Mouse (Mus musculus) left cerebral cortex, adult 11 months (tissue): ENCODE data around the gene Slc9a5.

ENCODE experiments used
- DNase-seq: peaks from one replicate; pipeline ENCODE4 v3.0.0; 2022; ENCODE audit warnings: low spot score

The Slc9a5 gene

DNA sequence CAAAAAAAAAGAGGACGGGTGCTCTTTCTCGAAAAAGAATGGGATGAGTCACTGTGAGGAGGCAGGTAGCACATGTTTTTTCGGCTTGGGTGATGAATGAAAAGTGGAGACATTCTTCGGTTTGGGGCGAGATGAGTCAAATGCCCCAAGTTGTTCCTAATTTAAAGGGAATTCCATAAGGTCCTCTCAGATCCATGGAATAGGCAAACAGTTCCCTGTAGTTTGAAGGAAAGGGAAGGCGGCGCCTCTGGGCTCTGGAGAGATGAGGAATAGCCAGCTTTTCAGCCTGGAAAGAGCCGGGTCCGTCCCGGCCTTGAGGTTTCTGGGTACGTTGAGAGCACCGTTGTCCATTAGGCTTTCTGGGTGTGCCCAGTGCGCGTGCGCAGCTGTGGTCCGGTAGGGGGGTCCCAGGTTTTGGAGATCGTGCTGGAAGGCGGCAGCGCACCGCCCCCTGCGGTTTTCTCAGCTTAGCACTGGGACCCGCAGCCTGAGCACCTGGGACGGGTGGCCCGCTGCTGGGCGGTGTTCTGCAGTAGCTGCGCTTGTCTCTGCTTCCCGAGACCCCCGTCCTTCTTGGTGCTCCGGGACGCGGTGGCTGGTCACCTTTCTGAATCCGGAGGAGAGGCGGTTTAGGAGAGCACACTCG is at the start of gene Slc9a5:
TSS of gene Slc9a5 (plus strand) at position 394 of the 646 bp plus-strand sequence.
- no peak for DNase-seq

DNA sequence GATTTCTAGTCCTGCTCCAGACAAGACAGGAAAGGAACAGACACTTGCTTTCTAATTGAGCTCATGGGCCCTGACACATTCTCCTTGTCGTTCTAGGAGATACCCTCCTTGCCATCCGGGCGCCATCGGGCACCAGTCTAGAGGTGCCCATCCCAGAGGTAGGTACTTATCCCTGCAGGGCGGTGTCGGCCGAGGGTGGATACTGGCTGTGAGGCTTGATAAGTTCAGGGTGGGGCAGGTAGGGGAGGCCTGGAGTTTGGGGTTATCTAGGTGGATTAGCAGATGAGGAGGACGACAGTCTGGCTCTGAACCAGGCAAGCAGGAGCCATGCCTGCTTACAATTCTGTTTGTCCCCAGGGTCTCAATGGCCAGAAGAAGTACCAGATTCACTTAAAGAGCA is 48.7 kb upstream of the Slc9a5 start:
- no peak for DNase-seq

DNA sequence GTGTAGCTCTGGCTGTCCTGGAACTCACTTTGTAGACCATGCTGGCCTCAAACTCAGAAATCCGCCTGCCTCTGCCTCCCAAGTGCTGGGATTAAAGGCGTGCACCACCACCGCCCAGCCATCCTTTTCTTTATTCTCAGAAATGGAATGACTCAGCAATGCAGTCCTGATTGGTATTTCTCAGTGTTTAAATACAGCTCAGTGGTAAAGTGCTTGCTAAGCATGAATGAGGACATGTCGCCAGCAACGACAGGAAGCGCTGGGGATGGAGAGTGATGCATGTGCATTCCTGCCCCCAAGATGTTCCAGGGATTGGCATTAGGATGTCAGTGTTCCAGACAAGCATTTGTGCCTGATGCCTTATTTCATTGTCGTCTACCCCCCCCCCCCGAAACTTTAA is 45.2 kb upstream of the Slc9a5 start:
- DNase-seq, result no peak

DNA sequence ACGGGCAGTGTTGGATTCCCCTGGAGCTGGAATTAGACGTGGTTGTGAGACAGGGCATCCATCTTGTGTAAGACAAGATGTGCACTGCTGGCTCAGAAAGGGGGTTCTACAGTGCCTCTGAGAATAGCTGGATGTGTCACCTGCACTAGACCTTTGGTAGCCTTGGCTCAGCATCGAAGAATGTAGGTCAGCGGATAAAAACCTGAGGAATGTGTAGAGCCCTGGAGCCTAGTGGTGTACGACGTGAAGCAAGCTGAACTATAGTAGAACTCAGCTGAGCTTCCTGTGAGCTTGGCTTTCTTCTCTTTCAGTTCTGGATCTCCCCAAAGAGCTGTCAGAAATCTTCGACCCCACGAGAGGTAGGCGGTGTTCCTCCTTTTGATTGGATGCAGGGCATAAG is 44.8 kb upstream of the Slc9a5 start:
- no peak for DNase-seq

DNA sequence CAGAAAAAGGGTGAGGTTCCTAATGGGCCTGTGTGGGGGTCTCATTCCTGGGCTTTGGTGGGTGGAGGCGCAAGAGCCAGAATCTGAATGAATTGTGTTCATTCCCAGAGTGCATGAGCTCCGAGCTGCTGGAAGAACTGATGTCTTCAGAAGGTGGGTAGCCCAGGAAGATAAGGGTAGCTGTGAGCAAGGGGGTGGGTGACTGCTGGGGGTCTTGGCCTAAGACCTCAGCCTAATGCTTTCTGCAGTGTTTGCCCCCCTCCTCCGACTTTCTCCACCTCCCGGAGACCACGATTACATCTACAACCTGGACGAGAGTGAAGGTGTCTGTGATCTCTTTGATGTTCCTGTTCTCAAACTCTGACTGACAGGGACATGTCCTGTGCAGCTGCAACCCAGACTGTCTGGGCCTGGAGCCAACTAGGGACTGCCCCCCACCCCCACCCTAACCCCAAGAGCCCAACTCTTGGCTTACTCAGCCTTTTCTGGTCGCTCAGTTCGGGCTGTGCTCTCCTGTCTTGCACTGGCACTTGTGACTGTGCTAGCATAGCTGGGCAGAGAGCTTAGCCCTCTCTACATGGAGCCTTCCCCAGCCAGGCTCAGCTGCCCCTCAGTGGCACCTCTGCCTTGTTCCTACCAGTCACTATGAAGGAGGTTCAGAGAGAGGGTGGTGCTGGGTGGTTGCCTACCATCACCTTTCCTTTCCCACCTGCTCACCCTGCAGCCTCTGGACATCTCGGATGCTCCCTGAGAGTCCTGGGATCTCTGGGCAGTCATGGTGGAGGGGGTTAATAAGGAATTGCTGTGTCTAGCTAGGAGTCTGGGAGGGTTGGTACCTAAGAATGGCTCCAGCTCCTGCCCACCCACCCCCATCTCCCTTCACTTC is 44.1 kb upstream of the Slc9a5 start:
- DNase-seq, result no peak

DNA sequence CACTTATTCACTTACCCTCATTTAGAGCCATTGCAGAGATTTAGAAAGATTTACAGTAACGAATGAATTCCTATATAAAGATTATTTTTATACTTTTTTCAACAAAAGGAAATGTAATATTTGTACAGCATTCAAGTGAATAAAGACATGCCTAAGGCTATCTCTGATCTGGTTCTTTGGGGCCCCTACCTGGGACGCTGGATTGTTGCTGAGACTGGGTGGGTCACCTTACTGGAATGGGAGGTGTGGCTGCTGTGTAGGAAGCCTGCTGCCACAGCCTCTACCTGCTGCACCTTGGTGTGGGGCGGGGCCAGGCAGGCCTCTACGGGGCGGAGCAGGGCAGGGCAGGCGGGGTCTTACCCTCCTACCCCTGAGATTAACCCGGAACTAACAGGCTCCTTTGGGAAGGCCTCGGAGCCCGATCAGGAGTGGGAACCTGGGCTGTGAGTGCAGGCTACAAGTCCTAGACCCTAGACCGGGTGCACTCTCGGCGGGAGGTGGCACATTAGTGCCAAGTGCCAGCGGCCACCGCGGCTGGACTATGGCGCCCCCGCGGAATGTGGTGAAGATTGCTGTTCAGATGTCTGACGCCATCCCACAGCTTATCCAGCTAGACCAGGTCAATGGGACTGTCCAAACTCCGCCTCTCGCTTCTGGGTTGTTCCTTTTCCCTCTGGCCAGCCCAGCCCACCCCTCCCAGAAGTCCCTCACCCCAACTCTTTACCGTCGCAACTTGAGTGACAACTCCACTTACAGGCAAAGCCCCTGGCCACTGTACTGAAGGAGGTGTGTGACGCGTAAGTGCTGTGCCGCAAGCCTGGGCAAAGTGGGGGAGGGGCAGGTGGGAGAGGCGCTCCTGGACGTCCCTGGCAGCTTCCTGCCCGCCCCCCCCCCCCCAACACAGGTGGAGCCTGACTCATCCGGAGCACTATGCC is 43.2 kb upstream of the Slc9a5 start, which contains the start of gene Elmo3:
TSS of gene Elmo3 (plus strand) at position 391 of the 935 bp plus-strand sequence.
- no peak for DNase-seq

DNA sequence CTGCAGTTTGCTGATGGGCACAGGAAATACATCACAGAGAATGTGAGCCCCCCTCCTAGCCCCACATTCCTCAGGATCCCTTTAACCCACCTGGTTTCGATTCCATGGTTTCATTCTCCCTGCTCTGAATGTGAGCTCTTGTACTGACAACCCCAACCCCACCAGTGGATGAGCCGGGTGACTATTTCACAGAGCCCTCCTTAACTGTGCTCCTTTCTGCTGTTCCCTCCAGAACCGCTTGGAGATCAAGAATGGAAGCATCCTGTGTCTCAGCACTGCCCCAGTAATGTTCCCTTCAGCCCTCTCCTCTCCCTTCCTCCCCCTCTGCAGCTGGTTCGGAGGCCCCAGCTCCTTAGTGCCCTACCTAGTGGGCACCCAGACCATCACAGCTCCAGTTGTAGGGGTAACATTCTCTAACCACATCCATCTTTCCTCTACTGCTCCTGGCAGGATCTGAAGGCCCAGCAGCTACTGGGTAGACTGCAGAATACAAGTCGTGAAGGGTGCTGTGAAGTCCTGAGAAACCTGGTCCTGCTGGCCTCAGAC is 42.4 kb upstream of the Slc9a5 start:
- DNase-seq, result no peak

DNA sequence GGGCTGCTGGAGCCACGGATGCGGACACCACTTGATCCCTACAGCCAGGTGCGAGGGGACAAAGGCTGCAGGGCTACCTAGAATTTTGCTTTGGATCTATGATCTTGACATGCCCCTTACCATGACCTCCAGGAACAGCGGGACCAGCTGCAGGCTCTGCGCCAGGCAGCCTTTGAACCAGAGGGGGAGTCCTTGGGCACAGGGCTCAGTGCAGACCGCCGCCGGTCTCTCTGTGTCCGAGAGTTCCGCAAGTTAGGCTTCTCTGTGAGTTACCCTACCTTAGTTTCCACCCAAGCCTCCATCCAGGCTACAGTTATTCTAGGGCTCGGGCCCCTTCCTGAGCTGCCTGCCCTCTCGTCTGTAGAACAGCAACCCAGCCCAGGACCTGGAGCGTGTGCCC is 41.0 kb upstream of the Slc9a5 start:
- DNase-seq, result no peak

DNA sequence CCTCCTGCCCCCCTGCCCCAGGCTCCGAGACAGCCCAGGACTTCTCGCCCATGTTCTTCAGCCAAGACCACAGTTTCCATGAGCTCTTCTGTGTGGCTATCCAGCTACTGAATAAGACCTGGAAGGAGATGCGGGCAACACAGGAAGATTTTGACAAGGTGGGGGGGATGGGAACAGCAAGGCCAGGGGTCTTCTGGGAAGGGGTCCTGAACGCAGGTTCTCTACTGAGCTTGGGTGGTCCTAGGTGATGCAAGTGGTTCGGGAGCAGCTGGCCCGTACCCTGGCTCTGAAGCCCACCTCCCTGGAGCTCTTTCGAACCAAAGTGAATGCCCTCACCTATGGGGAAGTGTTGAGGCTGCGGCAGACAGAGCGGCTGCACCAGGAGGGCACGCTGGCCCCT is 40.2 kb upstream of the Slc9a5 start:
- DNase-seq, result no peak

DNA sequence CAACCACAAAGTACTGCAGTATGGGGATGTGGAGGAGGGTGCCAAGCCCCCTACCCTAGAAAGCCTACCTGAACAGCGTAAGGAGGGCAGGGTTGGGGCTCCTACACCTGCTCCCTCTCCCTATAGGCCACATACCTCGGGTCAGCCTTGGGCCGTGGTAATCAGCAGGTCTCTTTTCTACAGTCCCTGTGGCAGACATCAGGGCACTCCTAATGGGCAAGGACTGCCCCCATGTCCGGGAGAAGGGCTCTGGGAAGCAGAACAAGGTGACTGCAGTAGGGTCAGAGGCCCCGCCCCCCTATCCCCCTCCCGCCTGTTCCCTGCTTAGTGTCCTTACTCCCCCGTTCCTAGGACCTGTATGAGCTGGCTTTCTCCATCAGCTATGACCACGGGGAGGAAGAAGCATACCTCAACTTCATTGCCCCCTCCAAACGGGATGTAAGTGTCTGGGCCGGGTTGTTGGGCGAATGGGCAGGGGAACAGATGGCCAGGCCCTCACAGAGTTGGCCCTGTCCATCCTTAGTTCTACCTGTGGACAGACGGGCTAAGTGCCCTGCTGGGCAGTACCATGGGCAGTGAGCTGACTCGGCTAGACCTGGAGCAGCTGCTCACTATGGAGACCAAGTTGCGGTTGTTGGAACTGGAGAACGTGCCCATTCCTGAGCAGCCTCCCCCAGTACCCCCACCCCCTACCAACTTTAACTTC is 39.3 kb upstream of the Slc9a5 start:
- no peak for DNase-seq

DNA sequence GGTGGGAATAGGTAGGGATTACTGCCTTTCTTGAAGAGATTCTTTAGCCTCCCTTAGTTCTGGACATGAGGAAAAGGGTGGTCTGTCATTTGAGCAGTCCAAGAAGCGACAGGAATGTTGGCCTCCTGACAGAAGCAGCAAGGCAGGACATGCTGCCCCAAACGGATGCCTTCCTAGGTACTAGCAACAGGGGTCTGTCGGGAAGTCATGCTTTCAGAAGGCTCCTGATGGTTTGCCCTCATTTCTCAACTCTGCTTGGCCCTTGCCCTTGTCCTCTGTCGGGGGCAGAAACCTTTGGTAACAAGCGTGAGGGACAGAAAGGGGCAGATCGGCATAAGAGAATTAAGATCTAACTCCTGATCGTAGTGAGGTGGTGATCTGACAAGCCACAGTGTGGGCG is 38.5 kb upstream of the Slc9a5 start:
- no peak for DNase-seq

DNA sequence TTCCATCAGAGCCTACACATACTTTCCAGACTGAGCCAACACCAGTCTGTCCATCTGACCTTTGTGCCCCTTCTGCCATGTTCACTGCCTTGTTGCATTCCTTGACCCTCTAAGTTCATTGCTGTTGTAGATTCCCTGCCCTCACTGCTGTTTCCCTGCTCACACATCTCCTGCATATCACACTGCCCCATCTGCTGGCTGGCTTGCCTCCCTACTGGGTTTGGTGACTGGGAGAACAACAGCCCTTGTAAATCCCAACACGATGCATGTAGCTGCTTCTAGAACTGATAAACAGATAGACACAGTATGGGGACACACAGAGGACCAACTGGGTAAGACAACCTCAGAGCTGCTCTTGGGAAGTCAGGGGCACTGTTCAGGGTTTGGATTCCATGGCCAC is 36.9 kb upstream of the Slc9a5 start:
- DNase-seq, result no peak

DNA sequence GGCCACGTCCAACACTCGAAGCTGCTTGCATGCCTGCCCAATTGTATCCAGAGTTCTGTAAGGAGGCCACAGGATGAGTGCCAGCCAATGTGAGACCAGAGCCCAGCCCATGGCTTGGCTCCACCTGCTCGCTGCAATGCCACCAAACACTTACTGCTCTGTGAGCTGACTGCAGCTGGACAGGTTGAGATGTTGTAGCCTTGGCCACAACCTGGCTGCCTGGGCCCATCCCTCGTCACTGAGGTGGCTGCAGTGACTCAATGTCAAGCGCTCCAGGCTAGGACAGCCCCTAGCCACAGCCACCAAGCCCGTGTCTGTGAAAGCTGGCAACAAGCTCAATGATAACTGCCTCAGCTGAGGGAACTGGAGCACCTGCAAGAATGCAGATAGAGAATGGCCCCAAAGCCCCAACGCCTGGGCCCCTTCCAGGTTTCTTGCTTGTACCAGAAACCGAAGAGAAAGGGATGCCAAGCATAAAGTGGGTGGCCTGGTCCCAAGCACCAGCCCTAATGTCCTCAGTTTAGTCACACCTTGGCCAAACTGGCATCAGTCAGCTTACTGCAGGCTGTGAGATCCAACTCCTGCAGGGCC is 35.7 kb upstream of the Slc9a5 start:
- DNase-seq, result no peak

DNA sequence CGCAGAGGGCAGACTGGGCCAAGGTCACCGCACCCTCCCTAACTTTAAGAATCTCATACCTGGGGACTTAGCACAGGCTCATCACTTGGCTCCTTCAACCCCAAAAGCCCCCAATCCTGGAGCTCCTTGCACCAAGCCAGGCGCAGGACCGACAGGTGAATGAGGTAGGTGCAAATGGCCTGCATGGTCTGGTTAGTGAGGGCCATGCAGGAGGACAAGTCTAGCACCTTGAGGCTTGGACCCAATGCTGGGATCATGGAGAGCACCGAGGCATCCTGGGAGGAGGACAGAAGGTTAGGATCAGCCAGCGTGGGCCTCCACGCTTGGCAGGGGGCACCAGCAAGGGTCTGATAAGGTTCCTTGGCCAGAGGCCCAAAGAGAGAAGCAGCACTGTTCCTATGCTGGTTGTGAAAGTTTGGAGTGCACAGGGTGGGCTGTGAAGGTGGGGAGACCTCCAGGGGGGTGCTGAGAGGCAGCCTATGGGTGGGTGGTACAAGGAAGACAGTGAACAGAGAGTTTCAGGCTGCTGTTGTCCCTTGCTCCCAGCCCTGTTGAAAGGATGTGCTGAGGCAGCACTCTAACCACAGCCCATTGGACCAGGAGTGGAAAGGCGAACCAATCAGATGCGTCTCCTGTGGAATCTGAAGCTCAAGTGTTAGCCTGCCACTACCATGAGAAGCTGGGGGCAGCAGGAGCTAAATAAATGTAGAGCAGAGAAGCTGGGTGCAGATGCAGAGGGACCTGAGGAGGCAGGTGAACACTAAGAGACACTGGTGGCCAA is 34.8 kb upstream of the Slc9a5 start:
- DNase-seq, result no peak

DNA sequence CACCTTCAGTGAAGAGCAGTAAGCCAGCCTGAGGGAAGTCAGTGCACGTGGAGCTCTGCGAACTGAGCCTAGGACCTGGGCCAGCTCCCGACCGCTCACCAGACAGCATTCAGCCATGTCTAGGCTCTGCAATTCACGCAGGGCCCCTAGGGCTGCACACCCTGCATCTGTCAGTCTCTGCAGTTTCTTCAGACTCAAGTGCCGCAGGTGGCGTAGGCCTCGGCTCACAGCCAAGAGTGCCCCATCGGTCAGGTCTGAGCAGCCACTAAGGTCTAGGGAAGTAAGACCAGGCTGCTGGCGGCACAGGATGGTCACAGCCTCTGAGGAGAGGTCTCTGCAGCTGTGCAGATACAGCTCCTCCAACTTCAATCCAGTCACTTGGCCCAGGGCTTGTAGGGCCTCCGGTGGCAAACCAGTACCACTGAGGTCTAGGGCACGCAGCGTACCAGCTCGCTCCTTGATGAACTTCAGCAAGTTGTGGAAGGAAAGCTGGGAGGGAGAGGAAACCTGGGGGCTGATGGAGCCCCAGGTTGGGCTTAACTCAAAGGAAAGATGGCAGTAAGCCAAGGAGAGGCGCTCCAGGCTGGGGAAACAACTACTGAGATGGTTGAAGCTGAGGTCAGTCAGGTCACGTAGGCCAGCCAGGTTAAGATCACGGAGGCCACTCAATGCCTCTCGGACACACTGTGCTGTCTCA is 33.4 kb upstream of the Slc9a5 start:
- no peak for DNase-seq

DNA sequence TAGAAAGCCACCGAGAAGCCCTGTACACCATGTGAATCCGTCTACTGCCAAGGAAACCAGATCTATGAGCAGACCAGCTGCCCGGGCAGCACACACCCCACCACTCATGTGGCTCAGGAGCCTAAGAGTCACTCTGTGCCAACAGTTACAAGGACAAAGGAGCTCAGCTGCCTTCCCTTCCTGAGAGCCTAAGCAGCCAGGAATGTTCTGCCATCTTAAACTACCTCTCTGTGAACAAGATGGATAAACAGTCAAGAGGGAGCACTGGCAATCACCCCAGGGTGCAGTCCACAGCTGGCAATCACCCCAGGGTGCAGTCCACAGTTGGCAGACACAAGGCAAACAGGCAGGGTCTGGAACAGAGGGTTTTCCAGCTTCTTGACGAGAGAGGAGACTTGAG is 30.7 kb upstream of the Slc9a5 start:
- no peak for DNase-seq

DNA sequence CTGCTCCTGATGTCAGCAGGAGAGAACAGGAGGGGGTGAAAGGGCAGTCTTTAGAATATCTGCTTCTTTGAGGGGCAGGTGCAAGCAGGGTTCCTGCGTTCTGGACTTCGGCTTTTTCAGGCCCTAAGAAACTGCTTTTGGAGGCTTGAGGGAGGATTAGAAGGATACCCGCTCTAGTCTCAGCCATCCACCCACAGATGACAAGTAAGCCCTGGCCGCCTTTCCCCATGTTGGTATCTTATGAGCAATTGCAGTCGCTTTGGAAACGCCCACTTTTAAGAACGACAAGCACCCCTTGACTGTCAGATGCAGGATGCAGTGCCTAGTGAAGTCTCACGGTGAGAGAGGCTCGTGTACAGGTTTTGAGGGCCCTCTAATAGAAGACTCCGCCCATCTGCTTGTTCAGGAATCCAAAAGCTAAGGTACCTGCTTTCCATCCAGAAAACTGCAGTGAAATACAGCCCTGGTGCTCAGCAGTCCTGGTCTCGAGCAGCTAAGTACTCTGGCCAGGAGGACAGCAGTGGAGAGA is 29.9 kb upstream of the Slc9a5 start:
- DNase-seq, result no peak

DNA sequence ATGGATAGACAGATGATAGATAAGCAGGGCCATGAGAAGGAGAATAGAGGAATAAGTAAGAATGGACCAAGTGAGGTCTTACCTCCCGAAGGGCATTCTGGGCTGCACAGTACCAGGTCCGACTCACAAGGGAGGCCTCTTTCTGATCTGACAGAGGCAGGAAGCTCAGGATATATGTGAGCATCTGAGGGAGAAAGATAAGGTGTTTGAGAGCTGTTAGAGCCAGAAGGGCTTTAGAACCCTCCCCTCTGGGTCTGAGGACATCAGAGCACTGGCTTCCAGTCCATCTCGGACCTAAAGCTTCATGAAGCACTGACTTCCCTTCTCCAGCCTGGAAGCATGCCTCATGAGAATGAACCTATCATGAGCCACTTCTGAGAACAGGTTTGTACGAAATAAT is 25.5 kb upstream of the Slc9a5 start:
- no peak for DNase-seq

DNA sequence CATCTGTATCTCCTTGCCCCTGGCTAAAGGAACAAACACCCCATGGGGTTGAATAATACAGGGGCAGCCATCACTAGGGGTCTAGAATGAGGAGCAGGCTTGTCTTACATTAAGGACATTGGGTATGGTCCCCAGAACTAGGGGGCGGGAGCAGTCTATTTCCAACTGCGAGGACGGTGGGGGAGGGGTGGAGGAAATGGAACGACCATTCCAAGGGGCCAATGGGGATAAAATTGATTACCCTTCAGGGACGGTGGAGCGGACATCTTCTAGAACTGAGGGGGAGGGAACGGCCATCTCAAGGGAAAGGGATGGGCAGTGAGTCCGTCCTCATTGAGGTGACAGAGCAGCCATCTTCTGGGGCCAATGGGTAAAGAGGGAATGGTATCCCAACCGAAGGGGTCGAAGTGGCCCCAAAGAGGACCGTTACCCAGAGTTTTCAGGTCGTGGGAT is 23.0 kb upstream of the Slc9a5 start:
- no peak for DNase-seq
